Mouse (Mus musculus) layer of hippocampus, postnatal 10 days (tissue): ENCODE results near the gene Uri1. TPM values are rescaled to one million over a fixed set of nuclear protein-coding genes. Genes with fewer than 3 reads are reported as not detected.
A peak's percentile ranks its signal among the peaks of the same experiment; 100 is the strongest.

Experiments
- DNase-seq, 2 experiments: peaks; one replicate each; pipeline ENCODE4 v3.0.0; 2021; ENCODE audit warnings: low spot score in 2 of 2
- total RNA-seq, 2 experiments: library from RNA; stranded (reverse); gene quantifications; 2 replicates each; pipeline ENCODE4 v1.2.3; 2021

Gene Uri1
- total RNA-seq, 2 experiments from 2014 or later, result 33.5 to 42.2 TPM

- DNase-seq, result no peak
These were observed 91.7 kb downstream of the Uri1 start for GRCm38 (mm10) chr7:37931631-37932030.

DNA sequence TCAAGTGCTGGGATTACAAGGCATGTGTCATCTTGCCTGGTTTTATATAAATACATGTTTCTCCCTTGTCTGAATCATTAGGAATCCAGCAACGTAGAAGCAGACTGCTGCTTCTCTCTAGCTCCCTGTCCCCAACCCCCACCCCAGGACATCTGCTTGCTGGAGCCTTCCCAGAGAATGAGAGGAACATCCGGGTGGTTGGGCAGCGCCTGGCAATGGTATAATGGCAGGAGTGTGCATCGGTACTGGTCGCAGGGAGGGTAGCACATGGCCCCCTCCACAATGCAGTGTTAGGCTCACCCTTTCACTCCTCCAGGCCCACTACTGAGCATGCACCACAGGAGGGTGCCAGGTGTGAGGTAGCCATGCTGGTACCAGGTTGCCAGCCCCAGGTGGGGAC is 93.6 kb downstream of the Uri1 start:
- DNase-seq, result peak; percentile 59 to 61

GRCm38 (mm10) chr7:37922999-37923398 is 100.4 kb downstream of the Uri1 start:
- DNase-seq, result no peak

- DNase-seq, result no peak
These were observed 101.5 kb downstream of the Uri1 start for GRCm38 (mm10) chr7:37921681-37922430.

DNA sequence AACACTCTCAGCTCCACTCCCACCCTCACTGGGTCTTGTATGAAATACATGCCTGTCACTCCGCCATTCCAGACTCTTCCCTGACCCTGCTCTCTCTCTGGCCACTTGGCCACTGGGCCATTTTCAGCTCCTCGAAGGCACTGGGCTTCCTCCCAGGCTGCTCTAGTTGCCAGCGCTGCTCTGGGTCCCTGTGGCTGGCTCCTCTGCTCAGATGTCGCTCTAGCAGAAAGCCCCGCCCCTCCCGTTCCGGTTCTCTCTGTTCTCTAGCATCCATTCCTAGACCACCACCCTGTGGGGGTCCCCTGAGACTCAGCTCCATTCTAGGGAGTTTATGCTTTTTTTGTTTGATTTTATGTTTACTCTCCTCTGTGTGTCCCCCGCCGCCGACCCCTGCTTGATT is 104.4 kb downstream of the Uri1 start:
- DNase-seq, result no peak

DNA sequence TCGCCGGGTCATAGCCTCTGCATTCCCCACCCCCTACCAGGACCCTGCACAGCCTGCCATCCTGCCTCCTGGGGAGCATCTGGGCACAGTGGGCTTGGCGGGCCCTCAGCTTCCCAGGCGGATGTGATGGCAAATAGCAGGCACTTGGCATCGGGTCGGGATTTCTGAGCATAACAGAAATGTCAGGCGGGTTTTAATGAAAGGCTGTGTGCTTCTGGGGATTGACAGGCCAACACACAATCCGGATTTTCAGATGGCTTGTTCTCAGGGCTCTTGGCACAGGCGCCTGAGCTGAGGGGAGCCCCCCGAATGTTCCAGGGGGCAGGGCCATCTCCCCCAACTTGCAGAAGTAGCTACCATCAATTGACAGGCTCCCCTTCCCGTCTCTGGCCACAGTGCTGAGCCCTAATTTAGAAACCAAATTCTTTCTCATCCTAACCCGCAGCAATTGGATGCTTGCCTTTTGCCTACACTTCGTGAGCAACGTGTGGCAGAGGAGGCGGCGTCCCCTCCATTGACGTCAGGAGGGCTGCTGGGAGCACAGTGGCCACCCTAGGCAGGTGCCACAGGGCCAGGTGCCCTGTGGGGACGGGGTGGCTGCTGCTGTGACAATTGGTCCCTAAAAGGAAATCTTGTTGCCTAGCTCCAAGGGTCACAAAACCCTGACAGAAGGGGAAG is 106.5 kb downstream of the Uri1 start:
- peak; percentile 62 to 70 for DNase-seq

DNA sequence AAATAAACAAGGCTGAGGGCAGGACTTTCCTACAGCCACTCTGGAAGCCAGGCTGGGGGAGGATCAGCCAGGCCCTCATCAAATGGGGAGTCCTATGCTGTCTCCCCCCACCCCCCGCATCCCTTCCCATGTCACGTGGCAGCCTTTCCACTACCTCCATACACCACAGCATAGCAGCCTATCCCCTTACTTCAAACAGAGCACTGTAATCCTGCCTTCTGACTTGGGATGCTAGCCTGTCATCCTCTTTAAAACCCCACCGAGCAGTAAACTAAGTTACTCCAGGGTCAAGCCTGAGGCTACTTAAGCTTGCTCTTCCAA is 111.6 kb downstream of the Uri1 start:
- DNase-seq, result no peak

GRCm38 (mm10) chr7:37911114-37911801 is 112.1 kb downstream of the Uri1 start:
- no peak for DNase-seq

DNA sequence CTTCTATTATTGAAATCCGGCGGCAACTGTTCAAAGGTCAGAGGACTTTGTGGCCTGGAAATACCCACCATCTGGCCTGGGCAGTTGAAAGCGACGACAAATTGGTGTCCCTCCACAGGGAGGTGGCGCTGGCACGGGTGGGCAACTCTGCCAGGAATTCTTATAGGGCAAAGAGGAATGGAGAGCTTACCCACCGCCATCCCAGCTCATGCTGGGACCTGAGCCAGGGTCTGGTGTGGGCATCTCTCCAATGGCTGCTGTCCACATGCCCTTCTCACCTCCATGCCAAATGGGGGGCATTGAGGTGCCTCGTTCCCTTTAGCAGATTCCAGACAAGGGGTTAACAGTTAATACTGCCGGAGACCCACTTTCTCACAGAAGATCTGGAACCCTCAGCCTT is 113.2 kb downstream of the Uri1 start:
- DNase-seq, result no peak

Other genes starting within 250 kb of the Uri1 start
- gene Zfp536, start 249.9 kb downstream of the Uri1 start, total RNA-seq, result 10 to 100 TPM; 41.8 to 45.8 TPM
- gene Ccne1, start 84.0 kb upstream of the Uri1 start, total RNA-seq, result 10 to 100 TPM in 1 of 2 experiments, 1 to 10 TPM in 1; 9.4 to 11.4 TPM
- 10 to 100 TPM; 17.6 to 19.7 TPM for gene 1600014C10Rik, start 159.7 kb upstream of the Uri1 start, total RNA-seq
- gene Plekhf1, start 204.5 kb upstream of the Uri1 start, total RNA-seq, result 1 to 10 TPM; 1.3 to 1.8 TPM
- gene Pop4, start 247.9 kb upstream of the Uri1 start, total RNA-seq, result 10 to 100 TPM; 33.6 to 36.5 TPM